Mouse (Mus musculus) thymus, postnatal 36 days (tissue): ENCODE data around the gene Jmjd8.
"Not testable (repeated sequence)": the region's sequence is repeated elsewhere in the genome, so short reads cannot be mapped to it uniquely, and the experiment has no call there.

ENCODE experiments used
- DNase-seq, 2 experiments: peaks; one replicate each; pipeline ENCODE4 v3.0.0; 2022; ENCODE audit warnings: mixed read lengths in 2 of 2

Gene Jmjd8

GRCm38 (mm10) chr17:25828712-25829557 is at the start of gene Jmjd8:
TSS of gene Jmjd8 (plus strand) at chr17:25828867.
- DNase-seq: peak; percentile 73 to 77

GRCm38 (mm10) chr17:25781339-25781738 is 47.3 kb upstream of the Jmjd8 start:
- DNase-seq: no peak

GRCm38 (mm10) chr17:25783086-25783485 is 45.6 kb upstream of the Jmjd8 start:
- no peak for DNase-seq

GRCm38 (mm10) chr17:25783861-25784574 is 44.6 kb upstream of the Jmjd8 start:
- DNase-seq: no peak

GRCm38 (mm10) chr17:25785281-25785745 is 43.4 kb upstream of the Jmjd8 start, which contains the start of gene Haghl:
TSS of gene Haghl (minus strand) at chr17:25785673.
- DNase-seq: peak; percentile 92 to 94

- no peak for DNase-seq
Measured at GRCm38 (mm10) chr17:25786280-25786679, 42.4 kb upstream of the Jmjd8 start, which contains the start of gene Ccdc78. TSS of gene Ccdc78 (plus strand) at chr17:25786580.

- no peak for DNase-seq
Measured at GRCm38 (mm10) chr17:25786781-25787504, 41.7 kb upstream of the Jmjd8 start.

GRCm38 (mm10) chr17:25791320-25791842 is 37.3 kb upstream of the Jmjd8 start:
- no peak for DNase-seq

- peak; percentile 83 to 84 for DNase-seq
Measured at GRCm38 (mm10) chr17:25791843-25792527, 36.7 kb upstream of the Jmjd8 start.

GRCm38 (mm10) chr17:25792615-25793014 is 36.1 kb upstream of the Jmjd8 start, which contains the start of gene Fam173a:
TSS of gene Fam173a (minus strand) at chr17:25792901.
- DNase-seq: peak; percentile 83 to 88

- DNase-seq: no peak
Measured at GRCm38 (mm10) chr17:25794197-25794596, 34.5 kb upstream of the Jmjd8 start.

- no peak for DNase-seq
Measured at GRCm38 (mm10) chr17:25794998-25795397, 33.7 kb upstream of the Jmjd8 start.

GRCm38 (mm10) chr17:25795609-25796092 is 33.0 kb upstream of the Jmjd8 start, which contains the start of gene AC134908.4:
TSS of gene AC134908.4 (minus strand) at chr17:25795659.
- DNase-seq: no peak

GRCm38 (mm10) chr17:25796211-25796771 is 32.4 kb upstream of the Jmjd8 start:
- DNase-seq: peak in 1 of 2 experiments; percentile 30

GRCm38 (mm10) chr17:25796951-25797369 is 31.7 kb upstream of the Jmjd8 start, which contains the start of gene Metrn:
TSS of gene Metrn (minus strand) at chr17:25797136.
- peak; percentile 91 to 93 for DNase-seq

- DNase-seq: peak; percentile 68 to 70
Measured at GRCm38 (mm10) chr17:25801029-25801428, 27.6 kb upstream of the Jmjd8 start.

- DNase-seq: no peak
Measured at GRCm38 (mm10) chr17:25802825-25803517, 25.7 kb upstream of the Jmjd8 start.

- no peak for DNase-seq
Measured at GRCm38 (mm10) chr17:25806507-25806906, 22.2 kb upstream of the Jmjd8 start.

- not testable (repeated sequence) for DNase-seq
Measured at GRCm38 (mm10) chr17:25807452-25807851, 21.2 kb upstream of the Jmjd8 start.

- DNase-seq: no peak
Measured at GRCm38 (mm10) chr17:25808028-25808427, 20.6 kb upstream of the Jmjd8 start.
